Mouse (Mus musculus) testis, adult 2 months (tissue): ENCODE data around the gene Pxk.

Source experiments
- CTCF ChIP-seq: fragments of 200-500 bp; IDR thresholded peaks from 2 replicates; pipeline ENCODE4 v1.5.1; 2012; ENCODE audit warnings: low read depth, mild to moderate bottlenecking, inconsistent platforms, low read length, moderate library complexity; ENCODE audit not compliant: control insufficient read depth, insufficient read depth, insufficient replicate concordance
- POLR2A ChIP-seq: fragments of 200-500 bp; IDR thresholded peaks from 2 replicates; pipeline ENCODE4 v1.6.1; 2012; ENCODE audit warnings: low read depth, mild to moderate bottlenecking, inconsistent platforms, low read length, moderate library complexity; ENCODE audit not compliant: control insufficient read depth

GRCm38 (mm10) chr14:8180371-8181035 is 82.5 kb downstream of the Pxk start:
- TF ChIP-seq CTCF (no peak), POLR2A (no peak)
